ENCODE assay signal across 9 mouse cellular contexts in the genomic region with DNA sequence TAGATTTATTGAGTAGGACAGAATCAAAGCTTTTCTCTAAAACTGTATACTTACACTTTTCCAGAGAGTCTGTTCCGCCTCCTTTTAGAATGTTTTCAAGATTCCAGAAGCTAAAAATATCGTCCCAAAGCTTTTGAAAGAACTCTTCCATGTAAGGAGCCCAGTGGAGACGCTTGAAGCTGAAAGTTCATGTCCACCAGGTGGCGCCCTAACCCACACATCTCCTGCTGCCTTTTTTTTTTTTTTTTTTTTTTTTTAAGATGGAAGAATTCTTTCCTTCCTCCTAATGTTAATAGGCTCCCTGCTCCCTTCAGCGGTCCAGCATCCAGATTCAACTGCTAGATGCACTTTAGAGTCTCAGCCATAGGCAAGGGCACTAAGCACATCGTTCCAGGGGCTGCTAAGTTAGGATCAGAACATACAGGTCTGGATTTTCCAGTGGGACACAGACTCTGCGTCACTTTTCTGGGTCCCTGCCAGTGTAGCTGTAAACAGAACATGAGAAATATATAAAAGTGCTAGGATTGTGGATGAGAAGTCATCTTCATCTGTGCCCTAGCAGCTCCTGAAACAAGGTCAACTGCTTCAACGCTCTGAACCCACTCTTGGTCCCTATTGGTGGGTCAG. TPM values are rescaled to one million over a fixed set of nuclear protein-coding genes. Genes with fewer than 3 reads are reported as not detected.
A peak's percentile ranks its signal among the peaks of the same experiment; 100 is the strongest.
DNase-seq lines count a peak whose midpoint lies in the region; ATAC-seq and TF ChIP-seq lines count a peak whose summit lies in the region.
"Had no signal": no experiment of that assay in that cellular context is flagged by ENCODE, and none has a peak within 500 bp of the region (broad histone marks: within the 10 kb centered on the region; RNA-seq: fewer than 3 reads in every experiment).

No protein-coding gene starts in this region.

- DNase-seq in midbrain, embryonic 14.5 days, result peak; percentile 92
- DNase-seq in c-Kit-positive CD71-negative TER-119-negative erythroid progenitor cells, embryonic 14.5 days (ENCODE audit: low read depth), result peak; percentile 81
- peak; percentile 65 to 77 for DNase-seq in frontal cortex, postnatal 14 days (ENCODE audit: low spot score in 2 of 2)
- peak; percentile 90 for DNase-seq in kidney, adult 9 months
- DNase-seq in liver, embryonic 14.5 days (ENCODE audit: low read depth in 3 of 3, low spot score in 3 of 3), result peak; percentile 54 to 58 (median 55)
- peak; percentile 91 to 94 for DNase-seq in right cerebral cortex, postnatal 10 days (ENCODE audit: low spot score in 2 of 2)
- DNase-seq in urinary bladder, postnatal 25 days (ENCODE audit: low spot score), result peak; percentile 89

- no peaks in the 10 kb centered on the region for H3K4me1 ChIP-seq in midbrain, embryonic 14.5 days (ENCODE audit: control insufficient read depth, insufficient read depth, low read length)
- peaks cover 19% of the 10 kb centered on the region for H3K4me1 ChIP-seq in midbrain, embryonic 15.5 days
- peaks cover 6 to 14% of the 10 kb centered on the region in 2 experiments for H3K4me1 ChIP-seq in liver, embryonic 14.5 days (replicated peaks; ENCODE audit: control insufficient read depth in 2 of 2, insufficient read depth in 2 of 2, low read length in 1 of 2)

- peaks cover 24% of the 10 kb centered on the region for H3K27me3 ChIP-seq in midbrain, embryonic 14.5 days (ENCODE audit: control insufficient read depth, insufficient read depth, low read length)
- peaks cover 16% of the 10 kb centered on the region for H3K27me3 ChIP-seq in midbrain, embryonic 15.5 days (replicated peaks)
- peaks cover 28% of the 10 kb centered on the region for H3K27me3 ChIP-seq in liver, embryonic 14.5 days (ENCODE audit: control insufficient read depth, insufficient read depth, low read length)
- H3K27me3 ChIP-seq: limb, embryonic 12.5 days had no signal

- no peaks in the 10 kb centered on the region for H3K36me3 ChIP-seq in midbrain, embryonic 14.5 days (ENCODE audit: control insufficient read depth, insufficient read depth, low read length)
- H3K36me3 ChIP-seq in midbrain, embryonic 15.5 days (replicated peaks), result no peaks in the 10 kb centered on the region
- H3K36me3 ChIP-seq in liver, embryonic 14.5 days (replicated peaks; ENCODE audit: control insufficient read depth, insufficient read depth, low read depth), result no peaks in the 10 kb centered on the region
- H3K36me3 ChIP-seq: limb, embryonic 12.5 days had no signal

- peak; percentile 78 for TF ChIP-seq CTCF in liver, embryonic 14.5 days (IDR thresholded peaks at IDR 0.05; ENCODE audit: low read depth)

- H3K9ac ChIP-seq in midbrain, embryonic 14.5 days (replicated peaks; ENCODE audit: low read length), result no peak overlapping the region
- H3K9ac ChIP-seq in midbrain, embryonic 15.5 days, result no peak overlapping the region
- no peak overlapping the region for H3K9ac ChIP-seq in liver, embryonic 14.5 days (replicated peaks)
- H3K9ac ChIP-seq: limb, embryonic 12.5 days had no signal

- no peak overlapping the region for H3K27ac ChIP-seq in midbrain, embryonic 14.5 days (replicated peaks; ENCODE audit: low read depth, low read length)
- no peak overlapping the region for H3K27ac ChIP-seq in midbrain, embryonic 15.5 days
- H3K27ac ChIP-seq in liver, embryonic 14.5 days, result no peak overlapping the region
- H3K27ac ChIP-seq: limb, embryonic 12.5 days had no signal

- H3K4me3 ChIP-seq in midbrain, embryonic 14.5 days (replicated peaks; ENCODE audit: low read depth, low read length), result no peak overlapping the region
- no peak overlapping the region for H3K4me3 ChIP-seq in midbrain, embryonic 15.5 days
- no peak overlapping the region for H3K4me3 ChIP-seq in liver, embryonic 14.5 days (ENCODE audit: insufficient read depth in 1 of 2, low read depth in 2 of 2, low read length in 2 of 2)
- H3K4me3 ChIP-seq: limb, embryonic 12.5 days had no signal

- H3K9me3 ChIP-seq in midbrain, embryonic 14.5 days (ENCODE audit: control insufficient read depth, low read length), result no peaks in the 10 kb centered on the region
- H3K9me3 ChIP-seq in midbrain, embryonic 15.5 days, result no peaks in the 10 kb centered on the region
- H3K9me3 ChIP-seq in liver, embryonic 14.5 days (ENCODE audit: control insufficient read depth, low read length), result no peaks in the 10 kb centered on the region
- H3K9me3 ChIP-seq: limb, embryonic 12.5 days had no signal

- no peak for TF ChIP-seq EP300 in liver, embryonic 14.5 days (IDR thresholded peaks at IDR 0.05; ENCODE audit: low read depth)

- ATAC-seq in midbrain, embryonic 14.5 days (ENCODE audit: low FRiP score, low TSS enrichment), result no peak
- no peak for ATAC-seq in midbrain, embryonic 15.5 days (replicated peaks)
- ATAC-seq in liver, embryonic 14.5 days (ENCODE audit: insufficient read depth), result no peak

- 33% methylated on average over 8 of the region's 8 CpGs for WGBS in midbrain, embryonic 14.5 days
- 26% methylated on average over 8 of the region's 8 CpGs for WGBS in midbrain, embryonic 15.5 days
- 29% methylated on average over 8 of the region's 8 CpGs for WGBS in liver, embryonic 14.5 days (ENCODE audit: insufficient replicate concordance)

- H3K4me2 ChIP-seq in midbrain, embryonic 14.5 days (ENCODE audit: low read length), result no peak overlapping the region
- no peak overlapping the region for H3K4me2 ChIP-seq in midbrain, embryonic 15.5 days
- H3K4me2 ChIP-seq in liver, embryonic 14.5 days (ENCODE audit: low read depth), result no peak overlapping the region
- H3K4me2 ChIP-seq: limb, embryonic 12.5 days had no signal

RNA-seq across cellular contexts. Expression of a gene that starts 2.5 kb away (rescaled TPM):
- 1.5 and 1.8 TPM in 2 replicates for polyA plus RNA-seq in midbrain, embryonic 14.5 days (2014; fragmentation: Nextera tagmentation; extraction: Ambion mirVana)
- polyA plus RNA-seq in midbrain, embryonic 15.5 days (2015; fragmentation: Nextera tagmentation; extraction: Ambion mirVana), result 2.9 and 4.6 TPM in 2 replicates
- polyA plus RNA-seq in liver, embryonic 14.5 days (2012; rRNA removed), result 7.6 and 8.6 TPM in 2 replicates
- polyA plus RNA-seq in liver, embryonic 14.5 days (2014; fragmentation: Nextera tagmentation; extraction: Ambion mirVana), result 1.6 and 2.4 TPM in 2 replicates

RNA-seq across cellular contexts. Expression of a gene that starts 15.8 kb away (rescaled TPM):
- 5.8 and 6.0 TPM in 2 replicates for polyA plus RNA-seq in midbrain, embryonic 14.5 days (2014; fragmentation: Nextera tagmentation; extraction: Ambion mirVana)
- 6.3 and 7.3 TPM in 2 replicates for polyA plus RNA-seq in midbrain, embryonic 15.5 days (2015; fragmentation: Nextera tagmentation; extraction: Ambion mirVana)
- 7.2 and 8.5 TPM in 2 replicates for polyA plus RNA-seq in liver, embryonic 14.5 days (2012; rRNA removed)
- 20.4 and 21.7 TPM in 2 replicates for polyA plus RNA-seq in liver, embryonic 14.5 days (2014; fragmentation: Nextera tagmentation; extraction: Ambion mirVana)

RNA-seq across cellular contexts. Expression of a gene that starts 19.1 kb away (rescaled TPM):
- 35.5 and 46.2 TPM in 2 replicates for polyA plus RNA-seq in midbrain, embryonic 14.5 days (2014; fragmentation: Nextera tagmentation; extraction: Ambion mirVana)
- polyA plus RNA-seq in midbrain, embryonic 15.5 days (2015; fragmentation: Nextera tagmentation; extraction: Ambion mirVana), result 70.3 and 74.2 TPM in 2 replicates
- polyA plus RNA-seq in liver, embryonic 14.5 days (2012; rRNA removed), result 6.8 and 8.5 TPM in 2 replicates
- polyA plus RNA-seq in liver, embryonic 14.5 days (2014; fragmentation: Nextera tagmentation; extraction: Ambion mirVana), result 3.9 and 4.2 TPM in 2 replicates

RNA-seq across cellular contexts. Expression of a gene that starts 54.4 kb away (rescaled TPM):
- polyA plus RNA-seq in midbrain, embryonic 14.5 days (2014; fragmentation: Nextera tagmentation; extraction: Ambion mirVana), result 33.1 and 40.8 TPM in 2 replicates
- 30.1 and 30.6 TPM in 2 replicates for polyA plus RNA-seq in midbrain, embryonic 15.5 days (2015; fragmentation: Nextera tagmentation; extraction: Ambion mirVana)
- polyA plus RNA-seq in liver, embryonic 14.5 days (2012; rRNA removed), result 8.1 and 8.6 TPM in 2 replicates
- polyA plus RNA-seq in liver, embryonic 14.5 days (2014; fragmentation: Nextera tagmentation; extraction: Ambion mirVana), result 9.1 and 11.6 TPM in 2 replicates

RNA-seq across cellular contexts. Expression of a gene that starts 57.4 kb away (rescaled TPM):
- polyA plus RNA-seq in midbrain, embryonic 14.5 days (2014; fragmentation: Nextera tagmentation; extraction: Ambion mirVana), result 0.68 and 0.82 TPM in 2 replicates
- 1.1 and 1.3 TPM in 2 replicates for polyA plus RNA-seq in midbrain, embryonic 15.5 days (2015; fragmentation: Nextera tagmentation; extraction: Ambion mirVana)
- polyA plus RNA-seq in liver, embryonic 14.5 days (2012; rRNA removed), result not detected in 2 replicates
- polyA plus RNA-seq in liver, embryonic 14.5 days (2014; fragmentation: Nextera tagmentation; extraction: Ambion mirVana), result 0.05 TPM in 1 of 2 replicates, not detected in the other
